35 mouse cellular contexts compared by ENCODE assay signal in the genomic region with DNA sequence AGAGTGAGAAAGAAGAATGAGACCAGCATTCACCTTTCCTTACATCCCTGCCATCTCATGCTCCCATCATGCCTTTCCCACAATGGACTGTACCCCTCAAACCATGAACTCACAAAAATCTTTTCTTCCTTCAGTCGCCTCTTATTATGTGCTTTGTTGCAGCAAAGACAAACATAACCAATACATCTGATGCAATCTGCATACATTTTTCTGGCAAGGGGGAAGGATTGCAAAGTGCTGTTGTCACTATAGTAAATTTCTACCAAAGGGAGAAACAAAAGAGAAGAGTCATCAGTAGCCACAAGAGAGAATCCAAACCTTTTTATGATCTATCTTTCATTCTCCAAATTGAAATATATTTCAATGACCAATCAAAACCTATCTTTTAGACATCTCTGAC.
"Had no signal": no experiment of that assay in that cellular context is flagged by ENCODE, and none has a peak within 500 bp of the region (broad histone marks: within the 10 kb centered on the region; RNA-seq: fewer than 3 reads in every experiment).

No protein-coding gene starts in this region.

- H3K27ac ChIP-seq: heart, embryonic 10.5 days; heart, embryonic 13.5 days; heart, embryonic 15.5 days; hindbrain, embryonic 10.5 days; hindbrain, embryonic 12.5 days; hindbrain, embryonic 13.5 days; hindbrain, embryonic 15.5 days; hindbrain, postnatal 0 days; intestine, embryonic 15.5 days; kidney, embryonic 15.5 days; kidney, postnatal 0 days; layer of hippocampus, adult 2 months; left cerebral cortex, adult 2 months had no signal

- H3K9ac ChIP-seq: heart, embryonic 12.5 days; heart, embryonic 13.5 days; heart, embryonic 15.5 days; hindbrain, embryonic 12.5 days; hindbrain, embryonic 13.5 days; hindbrain, embryonic 15.5 days; intestine, embryonic 15.5 days; kidney, embryonic 15.5 days had no signal

- H3K4me1 ChIP-seq: heart, embryonic 10.5 days; heart, embryonic 12.5 days; heart, embryonic 13.5 days; heart, embryonic 15.5 days; hindbrain, embryonic 10.5 days; hindbrain, embryonic 12.5 days; hindbrain, embryonic 13.5 days; hindbrain, embryonic 15.5 days; intestine, embryonic 15.5 days; kidney, embryonic 15.5 days had no signal

- H3K4me2 ChIP-seq: heart, embryonic 11.5 days; heart, embryonic 12.5 days; heart, embryonic 13.5 days; heart, embryonic 15.5 days; hindbrain, embryonic 12.5 days; hindbrain, embryonic 13.5 days; hindbrain, embryonic 15.5 days; intestine, embryonic 15.5 days; kidney, embryonic 15.5 days had no signal

- DNase-seq: heart, postnatal 10 days; heart, postnatal 14 days; heart, postnatal 36 days; heart, postnatal 4 days; kidney, adult 11 months; kidney, adult 18-20 months; kidney, adult 2 months; kidney, adult 8-10 months; kidney, adult 9 months; kidney, postnatal 10 days; kidney, postnatal 14 days; kidney, postnatal 25 days; kidney, postnatal 36 days; kidney, postnatal 4 days; layer of hippocampus, adult 9-11 months; layer of hippocampus, postnatal 36 days had no signal

- H3K4me3 ChIP-seq: heart, embryonic 10.5 days; heart, embryonic 12.5 days; heart, embryonic 13.5 days; heart, embryonic 15.5 days; hindbrain, embryonic 10.5 days; hindbrain, embryonic 12.5 days; hindbrain, embryonic 13.5 days; hindbrain, embryonic 15.5 days; intestine, embryonic 15.5 days; kidney, embryonic 15.5 days; layer of hippocampus, adult 2 months; left cerebral cortex, adult 2 months had no signal

- H3K9me3 ChIP-seq: heart, embryonic 10.5 days; heart, embryonic 12.5 days; heart, embryonic 13.5 days; heart, embryonic 15.5 days; hindbrain, embryonic 10.5 days; hindbrain, embryonic 12.5 days; hindbrain, embryonic 13.5 days; hindbrain, embryonic 15.5 days; intestine, embryonic 15.5 days; kidney, embryonic 15.5 days had no signal

- H3K27me3 ChIP-seq: heart, embryonic 12.5 days; heart, embryonic 13.5 days; heart, embryonic 15.5 days; hindbrain, embryonic 12.5 days; hindbrain, embryonic 13.5 days; hindbrain, embryonic 15.5 days; intestine, embryonic 15.5 days; kidney, embryonic 15.5 days had no signal

- ATAC-seq: hindbrain, embryonic 16.5 days; hindbrain, postnatal 0 days; inflammation-experienced regulatory T-cells, adult 6 months; intestine, embryonic 15.5 days; intestine, embryonic 16.5 days; intestine, postnatal 0 days had no signal

- H3K36me3 ChIP-seq: heart, embryonic 10.5 days; heart, embryonic 12.5 days; heart, embryonic 13.5 days; heart, embryonic 15.5 days; hindbrain, embryonic 10.5 days; hindbrain, embryonic 12.5 days; hindbrain, embryonic 13.5 days; hindbrain, embryonic 15.5 days; intestine, embryonic 15.5 days; kidney, embryonic 15.5 days had no signal
